Mouse (Mus musculus) left cerebral cortex, adult 11 months (tissue): ENCODE results near the gene Itga3.
"Not testable (repeated sequence)": the region's sequence is repeated elsewhere in the genome, so short reads cannot be mapped to it uniquely, and the experiment has no call there.

ENCODE experiments used
- DNase-seq: peaks from one replicate; pipeline ENCODE4 v3.0.0; 2022; ENCODE audit warnings: low spot score

Gene Itga3

DNA sequence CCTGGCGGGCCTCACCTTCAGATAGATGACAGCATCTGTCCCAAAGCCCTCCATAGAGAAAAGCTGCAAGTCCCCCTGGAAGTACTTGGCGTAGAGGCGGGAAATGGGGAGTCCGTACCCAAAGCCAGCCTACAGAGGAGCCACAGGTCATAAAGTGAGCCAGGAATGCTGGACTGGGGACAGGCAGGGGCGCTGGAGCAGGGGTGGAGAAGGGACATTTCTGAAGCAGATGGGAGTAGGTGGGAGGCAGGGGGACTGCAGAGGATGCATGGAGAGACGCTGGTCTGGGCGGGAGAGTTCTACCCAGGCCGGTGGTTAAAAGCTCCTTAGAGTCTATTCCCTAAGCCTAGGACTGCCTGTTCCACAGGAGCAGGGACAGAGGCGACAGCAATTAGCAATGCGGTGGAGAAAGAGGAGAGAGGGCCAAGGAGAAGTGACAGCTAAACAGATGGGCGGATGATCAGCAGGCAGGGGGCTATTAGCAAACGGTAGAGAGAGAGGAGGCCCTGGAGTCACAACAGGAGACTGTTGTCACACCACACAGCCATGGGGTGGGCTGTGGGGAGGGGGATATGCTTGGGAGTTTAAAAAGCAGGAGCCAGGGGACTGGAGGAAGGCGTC lies 48.6 kb downstream of the Itga3 start:
- no peak for DNase-seq

DNA sequence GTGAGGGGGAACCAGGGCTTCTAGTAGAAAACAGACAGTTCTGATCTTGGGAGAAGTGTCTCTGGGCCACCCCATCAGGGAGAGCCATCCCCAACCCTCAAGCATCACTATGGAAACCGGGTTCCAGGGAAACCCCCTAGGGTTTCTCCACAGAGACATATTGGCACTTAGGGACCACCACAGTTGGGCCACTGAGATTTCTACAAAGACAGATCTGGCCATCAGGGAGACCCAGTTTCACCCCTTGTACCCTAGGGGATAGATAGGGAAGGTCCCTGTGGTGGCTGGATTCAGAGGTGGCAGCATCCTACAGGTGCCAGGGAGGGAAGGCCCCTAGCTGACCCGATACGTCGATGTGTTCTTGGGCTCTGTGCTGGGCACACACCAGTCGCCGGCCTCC lies 49.8 kb downstream of the Itga3 start:
- DNase-seq: no peak

DNA sequence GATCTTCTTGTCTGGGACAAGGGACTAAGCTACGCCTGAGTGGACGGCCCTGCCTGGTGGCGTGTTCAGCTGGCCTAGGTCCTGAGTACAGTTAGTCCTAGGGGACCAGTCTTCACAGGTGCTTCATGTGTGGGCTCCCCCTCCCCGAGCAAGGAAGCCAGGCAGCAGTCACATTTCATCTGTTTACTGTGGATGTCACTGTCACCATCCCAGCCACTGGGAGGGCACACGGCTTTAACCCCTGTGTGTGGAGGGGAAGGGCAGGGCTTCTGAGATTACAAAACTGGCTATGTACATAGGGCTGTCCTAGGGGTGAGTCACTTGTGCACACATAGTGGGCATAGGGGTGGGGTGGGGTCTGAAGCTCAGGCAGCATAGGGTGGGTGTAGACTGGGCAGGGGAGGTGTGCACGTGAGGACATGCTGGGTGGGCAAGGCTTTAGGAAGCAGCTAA lies 50.5 kb downstream of the Itga3 start:
- DNase-seq: no peak

DNA sequence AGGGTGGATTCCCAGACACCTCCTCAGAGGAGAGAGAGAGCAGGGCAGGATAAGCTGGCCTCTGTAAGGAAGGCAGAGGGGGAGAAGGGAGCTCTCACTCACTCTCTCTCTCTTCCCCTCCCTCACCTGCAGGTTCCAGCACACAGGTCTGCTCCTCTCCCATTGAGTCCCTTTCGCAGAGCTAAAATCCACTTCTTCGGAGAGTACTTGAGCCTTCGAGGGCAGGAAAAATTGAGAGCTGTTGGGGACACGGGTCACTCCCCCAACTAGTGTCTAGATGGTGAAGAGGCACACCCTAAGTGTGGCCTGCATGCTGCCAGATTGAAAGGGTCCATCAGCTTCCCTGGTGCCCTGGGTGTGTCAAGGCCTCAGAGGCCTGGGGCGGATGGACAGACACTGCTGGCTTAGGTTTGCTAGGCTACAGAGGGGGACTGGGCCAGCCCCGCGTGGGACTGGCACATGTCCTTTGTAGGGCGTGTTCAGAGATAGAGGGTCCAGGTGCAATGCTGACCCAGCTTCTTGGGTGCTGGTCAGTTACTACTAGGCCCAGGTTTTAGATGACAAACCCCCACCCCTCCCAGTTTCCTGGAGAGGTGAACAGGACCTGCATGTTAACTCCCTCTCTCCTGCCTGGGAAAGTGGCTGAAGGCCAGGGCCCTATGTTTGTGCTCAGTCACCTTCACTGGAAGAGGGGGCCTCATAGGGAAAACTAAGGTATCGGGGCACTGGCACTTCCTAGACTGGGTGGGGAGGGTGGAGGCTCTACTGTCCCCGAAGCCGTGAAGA lies 51.2 kb downstream of the Itga3 start:
- no peak for DNase-seq

DNA sequence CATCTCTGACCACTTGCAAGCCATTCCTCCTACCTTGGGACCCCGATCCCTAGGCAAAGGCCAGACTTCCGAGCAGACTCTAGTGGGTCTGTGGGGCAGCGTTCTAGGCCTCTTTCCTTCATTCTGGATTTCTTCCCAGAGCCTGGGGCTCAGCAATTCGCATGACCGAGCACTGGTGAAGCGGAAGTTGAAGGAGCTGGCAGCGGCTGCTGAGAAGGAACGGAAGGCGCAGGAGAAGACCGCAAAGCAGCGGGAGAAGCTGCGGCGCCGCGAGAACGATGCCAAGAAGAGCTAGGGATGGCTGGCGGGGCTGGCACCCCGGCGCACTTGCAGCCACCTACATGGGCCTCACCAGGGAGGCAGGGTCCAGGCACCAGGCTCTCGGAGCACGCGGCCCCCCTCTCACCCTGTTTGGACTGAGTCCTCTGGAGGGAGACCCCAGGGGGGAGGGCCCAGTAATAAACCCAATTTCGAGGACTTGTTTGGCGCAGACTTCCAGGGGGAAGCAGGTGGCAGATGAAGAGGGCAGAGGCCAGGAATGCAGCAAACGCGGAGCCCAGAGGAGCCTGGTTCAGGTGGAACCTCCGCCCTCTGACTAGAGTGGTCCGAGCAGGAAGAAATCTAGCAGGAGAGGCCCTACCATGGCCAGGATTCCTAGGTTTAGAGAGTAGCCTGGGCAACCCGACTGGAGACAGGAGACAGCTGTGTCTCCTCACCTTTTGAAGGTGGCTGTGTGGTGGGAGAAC lies 52.0 kb downstream of the Itga3 start:
- DNase-seq: no peak

DNA sequence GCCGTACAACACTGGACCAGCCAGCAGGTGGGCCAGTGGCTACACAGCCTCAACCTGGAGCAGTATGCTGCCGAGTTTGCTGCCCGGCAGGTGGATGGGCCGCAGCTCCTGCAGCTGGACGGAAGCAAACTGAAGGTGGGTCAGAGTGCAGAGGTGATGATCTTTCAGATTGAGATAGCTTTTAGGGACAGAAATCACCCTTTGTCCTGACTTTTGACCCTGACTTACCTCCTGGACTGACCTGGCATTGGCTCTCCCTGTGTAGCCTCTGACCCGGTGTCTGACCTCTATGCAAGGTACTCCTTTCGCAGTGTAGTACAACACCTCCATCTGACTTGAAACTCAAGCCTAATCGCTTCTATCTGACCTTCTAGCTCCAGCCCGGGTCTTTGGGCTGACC lies 53.1 kb downstream of the Itga3 start:
- DNase-seq: no peak

DNA sequence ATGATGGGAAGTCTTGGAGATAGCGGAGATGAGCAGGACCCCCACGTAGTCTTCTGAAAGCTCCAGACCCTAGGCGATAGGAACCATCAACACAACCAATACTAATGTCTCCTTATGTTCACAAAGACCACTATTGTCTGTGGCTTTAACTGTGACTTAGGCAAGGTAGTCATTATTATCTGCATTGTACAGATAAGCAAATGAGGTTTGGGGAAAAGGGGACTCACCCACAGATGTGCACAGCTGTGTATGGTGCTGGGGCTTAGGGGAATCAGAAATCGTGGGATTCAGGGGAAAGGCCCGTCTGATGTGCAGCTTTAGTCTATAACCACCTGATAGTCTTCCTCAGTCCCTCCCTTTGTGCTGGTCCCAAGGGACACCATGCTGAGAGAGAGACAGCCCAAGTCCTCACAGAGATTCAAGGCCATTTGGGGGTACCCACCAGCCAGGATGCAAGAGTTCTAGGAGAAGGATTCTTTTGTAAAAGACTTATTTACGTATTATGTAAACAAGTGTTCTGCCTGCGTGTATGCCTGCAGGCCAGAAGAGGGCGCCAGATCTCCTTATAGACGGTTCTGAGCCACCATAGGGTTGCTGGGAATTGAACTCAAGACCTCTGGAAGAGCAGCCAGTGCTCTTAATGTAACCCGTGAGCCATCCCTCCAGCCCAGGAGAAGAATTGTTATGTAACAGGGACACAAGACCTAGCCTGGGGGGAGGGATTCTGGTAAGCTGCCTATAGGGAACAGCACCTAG lies 54.2 kb downstream of the Itga3 start:
- no peak for DNase-seq

DNA sequence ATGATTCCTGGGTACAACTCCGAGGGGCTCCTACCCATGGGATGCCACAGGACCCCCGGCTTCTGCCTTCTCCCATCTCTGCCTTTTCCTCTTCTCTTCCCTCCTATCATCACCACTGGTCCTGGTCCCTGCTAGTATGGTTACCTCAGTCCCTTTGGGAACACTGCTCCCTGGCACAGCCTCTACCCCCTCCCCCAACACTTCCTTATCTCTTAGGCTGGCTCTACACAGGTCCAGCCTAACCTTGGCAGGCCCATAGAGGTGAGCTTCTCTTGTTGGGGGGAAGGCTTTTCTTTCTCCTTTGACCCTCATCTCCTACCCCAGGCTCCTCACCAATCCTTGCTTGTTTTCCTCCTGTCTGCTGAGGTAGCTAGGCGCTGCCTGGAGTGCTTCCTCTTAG lies 61.1 kb downstream of the Itga3 start:
- no peak for DNase-seq

DNA sequence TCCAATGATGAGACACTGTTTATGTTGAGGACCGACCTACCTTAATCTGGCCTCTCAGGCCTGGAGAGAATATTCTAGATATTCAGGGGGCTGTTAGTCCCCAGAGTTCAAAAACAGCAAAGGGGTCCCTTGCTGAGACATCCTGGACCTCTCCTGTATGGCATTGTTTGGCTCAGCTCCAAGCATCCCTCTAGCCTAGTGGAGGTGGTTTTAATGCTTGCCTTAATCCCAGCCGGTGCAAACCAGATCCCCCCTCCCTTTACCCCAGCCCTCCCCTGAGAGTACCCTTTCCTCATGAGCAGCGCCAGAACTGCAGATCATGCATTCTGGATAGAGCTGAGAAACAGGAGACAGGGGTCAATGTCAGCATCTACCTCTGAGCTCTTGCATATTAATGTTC lies 64.1 kb downstream of the Itga3 start:
- no peak for DNase-seq

DNA sequence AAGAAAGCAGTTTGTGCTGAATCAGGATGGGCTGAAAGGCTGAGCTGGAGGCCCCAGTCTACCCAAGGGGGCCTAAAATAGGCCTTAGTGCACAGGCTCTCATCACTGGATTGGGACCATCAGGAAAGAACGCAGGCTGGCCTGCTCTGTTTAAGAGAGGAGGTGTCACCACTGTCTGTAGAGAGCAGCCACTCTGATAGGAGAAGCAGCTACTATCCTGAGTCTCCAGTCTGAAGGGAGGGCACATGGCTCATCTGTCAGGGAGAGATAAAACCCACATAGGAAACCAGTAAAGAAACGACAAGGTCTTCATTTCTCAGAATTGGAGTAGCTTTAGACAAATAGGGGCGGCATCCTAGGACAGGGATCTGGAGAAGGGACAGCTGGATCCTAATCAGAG lies 64.5 kb downstream of the Itga3 start:
- DNase-seq: no peak

DNA sequence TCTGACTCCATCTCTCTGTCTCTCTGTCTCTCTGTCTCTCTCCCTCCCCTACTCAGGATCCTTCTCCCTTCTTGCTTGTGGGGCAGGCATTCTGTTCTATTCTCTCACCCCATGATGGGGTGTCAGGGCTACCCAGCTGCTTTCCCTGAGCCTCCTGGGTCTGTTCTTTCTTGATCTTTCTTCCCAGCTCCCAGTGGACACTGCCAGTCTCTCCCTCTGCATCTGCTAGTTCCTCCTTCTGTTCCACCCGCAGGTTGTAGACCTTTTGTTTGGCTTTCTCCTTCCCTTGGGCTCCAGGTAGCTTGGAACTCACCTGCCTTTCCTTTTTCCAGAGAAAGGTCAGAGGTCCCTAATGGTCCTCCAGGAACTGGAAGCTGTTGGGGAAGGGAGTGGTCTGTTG lies 65.2 kb downstream of the Itga3 start:
- DNase-seq: no peak

DNA sequence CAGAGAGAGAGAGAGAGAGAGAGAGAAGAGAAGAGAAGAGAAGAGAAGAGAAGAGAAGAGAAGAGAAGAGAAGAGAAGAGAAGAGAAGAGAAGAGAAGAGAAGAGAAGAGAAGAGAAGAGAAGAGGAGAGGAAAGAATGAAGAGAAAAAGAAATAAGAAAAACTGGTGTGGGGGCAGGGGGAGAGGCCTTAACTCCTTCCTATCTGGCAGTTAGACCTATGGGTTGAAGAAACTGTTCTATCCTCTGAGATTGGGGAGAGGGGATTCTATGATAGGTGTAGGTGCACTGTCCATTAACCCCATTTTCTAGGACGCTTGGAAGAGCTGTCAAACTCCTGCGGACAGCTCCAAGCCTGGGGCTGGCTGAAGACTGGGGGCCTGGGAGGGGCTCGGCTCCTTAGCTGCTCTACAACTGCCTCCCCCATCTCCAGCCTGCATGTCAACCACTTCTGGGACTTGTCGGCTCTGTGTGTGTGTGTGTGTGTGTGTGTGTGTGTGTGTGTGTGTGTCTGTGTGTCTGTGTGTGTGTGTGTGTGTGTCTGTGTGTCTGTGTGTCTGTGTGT lies 65.7 kb downstream of the Itga3 start:
- not testable (repeated sequence) for DNase-seq

DNA sequence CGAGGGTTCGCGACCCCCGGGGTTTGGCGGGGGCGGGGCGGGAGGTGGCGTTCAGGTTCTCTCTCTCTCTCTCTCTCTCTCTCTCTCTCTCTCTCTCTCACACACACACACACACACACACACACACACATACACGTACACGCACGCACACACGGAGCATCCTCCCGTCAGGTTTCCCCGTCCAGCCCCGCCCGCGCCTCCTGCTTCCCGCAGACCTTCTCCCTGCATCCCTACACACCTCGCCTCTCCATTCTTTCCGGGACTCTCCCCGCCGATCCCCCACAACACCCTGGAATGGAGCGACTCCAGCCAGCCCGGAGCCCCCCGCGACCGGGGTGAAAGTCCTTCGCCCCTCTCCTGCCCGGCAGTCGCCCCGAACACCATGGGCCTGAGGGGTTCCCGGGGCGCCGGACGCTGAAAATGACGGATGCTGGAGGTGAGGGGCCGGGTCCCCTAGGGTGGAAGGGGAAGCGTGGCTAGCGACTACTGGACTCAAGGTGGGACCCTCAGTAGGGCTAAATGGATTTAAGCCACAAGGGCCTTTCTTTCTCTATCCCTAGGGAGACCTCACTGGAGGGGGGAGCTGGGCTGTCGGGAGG lies 66.4 kb downstream of the Itga3 start:
- DNase-seq: no peak

DNA sequence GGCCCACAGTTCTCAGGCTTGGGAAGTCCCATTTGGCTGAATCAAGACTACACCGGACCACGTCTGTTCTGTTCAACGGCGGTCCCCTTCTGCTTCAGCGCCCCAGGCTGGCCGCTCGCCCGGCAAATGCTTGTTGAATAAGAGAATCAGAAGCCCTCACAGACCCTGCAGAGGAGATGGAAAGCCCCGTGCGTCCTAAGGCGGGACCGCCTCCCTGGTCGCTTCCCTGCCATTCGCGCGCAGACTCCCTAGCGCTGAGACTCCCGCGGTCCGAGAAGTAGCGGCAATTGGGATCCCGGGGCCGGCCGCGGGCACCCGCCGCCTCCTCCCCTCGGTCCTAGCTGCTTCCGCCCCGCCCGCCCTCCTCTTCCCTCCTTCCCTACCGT lies 67.0 kb downstream of the Itga3 start, which contains the start of gene Samd14:
Samd14 (plus strand) TSS at position 251 of the 386 bp plus-strand sequence.
- no peak for DNase-seq

DNA sequence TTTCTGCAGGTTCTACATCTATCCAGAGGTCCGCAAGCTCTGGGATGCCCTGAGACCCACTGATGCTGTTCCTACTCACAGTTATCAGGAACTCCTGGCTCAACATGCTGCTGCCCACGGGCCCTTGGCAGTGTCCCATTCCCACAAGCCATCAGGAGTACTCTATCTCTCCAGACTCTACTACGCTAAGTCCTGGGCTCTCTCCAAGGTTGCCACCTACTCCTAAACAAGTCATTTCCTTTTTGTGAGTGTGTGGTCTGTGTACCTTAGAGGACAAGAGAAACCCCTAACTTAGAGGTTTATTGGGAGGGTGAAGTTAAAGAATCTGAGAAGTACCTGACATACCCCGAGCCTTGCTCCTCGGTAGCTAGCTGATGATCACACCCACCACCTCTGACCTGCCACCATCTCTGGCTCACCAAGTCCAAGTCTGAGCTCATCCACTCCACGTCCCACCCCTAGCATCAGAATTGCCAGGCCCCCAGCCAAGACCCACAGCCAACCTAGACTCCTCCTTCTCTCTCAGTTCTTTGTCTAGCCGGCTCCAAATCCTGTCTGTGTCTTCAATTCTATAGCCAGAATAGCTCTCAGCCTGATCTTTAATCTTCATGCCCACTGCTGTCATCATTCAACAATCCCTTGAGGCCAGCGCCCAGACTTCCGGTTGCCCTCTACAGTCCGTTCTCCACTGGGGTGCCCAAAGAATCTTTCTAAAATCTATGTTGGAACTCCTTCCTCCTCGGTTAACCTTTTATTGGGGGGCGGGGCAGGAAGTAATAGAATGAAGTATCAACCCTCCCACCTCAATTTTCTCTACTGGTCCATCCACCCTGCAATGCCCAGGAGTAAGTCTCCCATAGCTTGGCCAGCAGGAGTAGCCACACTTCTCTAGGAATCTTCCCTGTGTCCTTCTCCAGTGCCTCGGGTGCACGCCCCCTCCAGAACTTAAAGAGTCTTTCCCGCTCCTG lies 67.7 kb downstream of the Itga3 start:
- DNase-seq: no peak

DNA sequence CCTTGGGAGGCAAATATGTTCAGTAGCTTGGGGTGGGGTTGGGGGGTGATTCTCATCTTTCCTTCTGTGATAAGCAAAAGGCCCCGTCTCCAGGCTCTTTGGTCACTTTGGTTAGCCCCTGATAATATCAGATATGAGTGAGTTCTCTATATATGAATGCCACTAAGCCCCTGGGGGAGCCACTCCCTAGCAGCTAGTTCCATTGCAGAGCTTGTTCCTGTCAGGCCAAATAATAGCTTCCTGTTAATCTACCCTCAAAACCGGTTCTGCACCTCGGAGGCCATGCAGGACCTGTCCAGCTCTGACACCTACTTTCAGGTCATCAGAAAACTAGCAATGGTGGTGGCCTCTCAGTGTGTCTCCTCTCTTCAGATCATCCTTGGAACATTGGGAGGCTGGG lies 69.2 kb downstream of the Itga3 start:
- no peak for DNase-seq

DNA sequence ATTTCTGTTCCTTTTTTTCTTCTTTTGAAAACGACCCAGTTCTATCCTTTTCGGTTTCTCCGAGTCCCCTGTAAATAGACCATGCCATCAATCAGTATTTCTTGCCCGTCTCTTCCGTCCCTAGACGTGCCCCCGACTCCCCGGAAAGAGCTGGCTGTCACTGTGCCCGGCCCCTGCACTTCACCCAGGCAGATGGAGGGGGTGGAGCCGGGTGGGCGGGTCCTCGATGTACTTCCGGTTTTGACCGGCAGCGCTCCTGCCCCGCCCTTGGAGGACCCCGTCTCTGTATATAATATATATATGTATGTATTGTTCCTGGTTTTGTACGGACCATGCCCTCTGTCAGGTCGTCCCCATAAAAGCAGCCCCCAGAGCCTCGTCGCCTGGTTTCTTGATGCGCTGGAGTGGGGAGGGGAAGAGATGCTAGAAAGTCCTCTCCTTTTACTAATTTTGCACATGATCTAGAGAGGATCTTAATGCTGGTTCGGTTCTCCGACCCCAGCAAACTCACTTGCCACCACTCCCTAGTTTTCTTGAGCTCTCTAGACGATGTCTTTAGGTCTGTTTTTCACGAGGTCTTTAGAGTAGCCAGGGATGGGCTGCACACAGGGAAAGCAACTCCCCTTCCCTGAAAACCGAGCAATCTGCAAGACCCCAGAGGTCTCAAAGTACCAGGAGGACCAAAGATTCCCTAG lies 69.9 kb downstream of the Itga3 start:
- DNase-seq: no peak

DNA sequence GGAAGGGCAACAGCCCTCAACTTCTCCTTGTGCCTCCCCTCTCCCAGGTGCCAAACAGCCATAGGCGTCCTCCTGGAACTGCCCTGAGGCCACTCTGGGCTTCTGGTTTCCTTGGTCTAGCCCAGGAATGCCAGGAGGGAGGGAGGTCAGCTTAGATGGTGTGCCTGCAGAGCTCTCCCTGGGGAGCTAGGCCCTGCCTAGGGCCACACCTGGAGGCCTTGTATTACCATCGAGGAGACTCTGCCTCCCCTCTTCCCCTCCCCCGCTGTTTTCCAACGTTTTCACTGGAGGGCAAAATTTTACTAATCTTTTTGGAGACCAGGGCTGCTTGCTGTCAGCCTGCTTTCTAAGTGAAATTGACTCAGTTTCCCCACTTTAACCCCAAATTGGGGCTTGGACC lies 70.6 kb downstream of the Itga3 start:
- DNase-seq: no peak

DNA sequence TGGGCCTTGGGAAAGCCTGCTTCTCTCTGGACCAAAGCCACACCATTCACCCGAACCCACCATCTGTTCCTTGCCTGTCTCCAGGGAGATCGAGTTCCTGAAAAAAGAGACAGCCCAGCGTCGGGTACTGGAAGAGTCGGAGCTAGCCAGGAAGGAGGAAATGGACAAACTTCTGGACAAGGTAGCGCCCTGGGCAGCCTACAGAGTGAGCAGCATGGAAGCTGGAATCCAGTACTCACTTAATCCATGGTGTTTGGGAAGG lies 71.7 kb downstream of the Itga3 start:
- DNase-seq: no peak
